Mouse (Mus musculus) stomach, postnatal 0 days (tissue): Measurements from ENCODE around the gene Rnf220.

Experiments
- CTCF ChIP-seq: IDR thresholded peaks from 2 replicates; pipeline ENCODE4 v1.5.1; 2016; ENCODE audit warnings: antibody characterized with exemption, low read depth, mild to moderate bottlenecking, moderate library complexity
- EP300 ChIP-seq: optimal IDR thresholded peaks from 2 replicates; pipeline ENCODE3; 2016; ENCODE audit warnings: antibody characterized with exemption

DNA sequence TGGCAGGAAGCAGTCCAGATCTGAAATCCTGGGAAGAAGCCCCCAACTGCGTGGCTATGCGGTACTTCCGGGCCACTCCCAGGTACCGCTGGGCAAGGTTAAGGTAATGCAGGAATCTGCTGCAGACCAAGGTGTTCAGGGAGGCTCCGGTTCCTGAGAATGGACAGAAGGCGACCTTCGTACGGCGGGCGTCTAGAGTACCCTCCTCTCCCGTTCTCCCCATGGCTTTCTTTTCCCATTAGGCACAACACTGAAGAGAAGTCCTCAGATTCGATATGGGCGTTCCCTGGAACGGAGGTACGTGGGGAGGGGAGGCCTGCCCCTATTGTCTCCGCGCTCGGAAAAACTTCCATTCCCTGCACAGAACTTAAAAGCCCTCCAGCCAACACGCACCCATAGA lies 129.5 kb downstream of the Rnf220 start:
- TF ChIP-seq CTCF: no peak
- no peak for TF ChIP-seq EP300
